Mouse (Mus musculus) MEL (cell line): ENCODE measurements around the gene Fastkd2. TPM values are rescaled to one million over a fixed set of nuclear protein-coding genes. Genes with fewer than 3 reads are reported as not detected.

Experiments used
- DNase-seq: peaks from one replicate; pipeline ENCODE4 v3.0.0; 2011; ENCODE audit warnings: low read depth, low spot score
- H3K27ac ChIP-seq: 2 replicates; pipeline ENCODE4 v1.5.1; 2012; ENCODE audit warnings: low read depth, mild to moderate bottlenecking, control low read depth, low read length, moderate library complexity; ENCODE audit not compliant: control insufficient read depth
- H3K27me3 ChIP-seq, 2 experiments: fragments of 150-350 bp in 1 of 2; sonication (generic) in 1 of 2; 2 replicates each; pipeline ENCODE4 v1.6.1; 2012; ENCODE audit warnings: low read length in 2 of 2, mild to moderate bottlenecking in 2 of 2, improper control_type of control experiment in 1 of 2, moderate library complexity in 1 of 2; ENCODE audit not compliant: insufficient read depth in 2 of 2, control insufficient read depth in 1 of 2
- H3K36me3 ChIP-seq, 2 experiments: 2 replicates each; pipeline ENCODE4 v1.6.1; 2012 to 2014; ENCODE audit warnings: low read length in 2 of 2, improper control_type of control experiment in 1 of 2, inconsistent platforms in 1 of 2, mild to moderate bottlenecking in 1 of 2; ENCODE audit not compliant: insufficient read depth in 2 of 2, control insufficient read depth in 1 of 2
- H3K4me1 ChIP-seq, 2 experiments: fragments of 150-350 bp in 1 of 2; sonication (generic) in 1 of 2; 2 replicates each; pipeline ENCODE4 v1.6.1; 2012; ENCODE audit warnings: low read length in 2 of 2, improper control_type of control experiment in 1 of 2, mild to moderate bottlenecking in 1 of 2; ENCODE audit not compliant: insufficient read depth in 2 of 2, control insufficient read depth in 1 of 2
- H3K4me3 ChIP-seq, 2 experiments: fragments of 150-350 bp in 1 of 2; sonication (generic) in 1 of 2; 2 replicates each; pipeline ENCODE4 v1.5.1; 2012; ENCODE audit warnings: low read depth in 2 of 2, low read length in 2 of 2, mild to moderate bottlenecking in 2 of 2, moderate library complexity in 2 of 2, control low read depth in 1 of 2, improper control_type of control experiment in 1 of 2; ENCODE audit not compliant: control insufficient read depth in 1 of 2, insufficient read depth in 1 of 2
- H3K79me2 ChIP-seq: 2 replicates; pipeline ENCODE4 v1.6.1; 2012; ENCODE audit warnings: mild to moderate bottlenecking, low read length, moderate library complexity; ENCODE audit not compliant: control insufficient read depth, poor library complexity, insufficient read depth
- H3K9ac ChIP-seq: 2 replicates; pipeline ENCODE4 v1.6.1; 2012; ENCODE audit warnings: low read depth, mild to moderate bottlenecking, control low read depth, low read length, moderate library complexity; ENCODE audit not compliant: control insufficient read depth, poor library complexity, severe bottlenecking
- H3K9me3 ChIP-seq: fragments of 150-350 bp; sonication (generic); replicated peaks from 2 replicates; pipeline ENCODE4 v1.6.1; 2012; ENCODE audit warnings: mild to moderate bottlenecking, low read length, improper control_type of control experiment, moderate library complexity; ENCODE audit not compliant: insufficient read depth
- CHD1 ChIP-seq: IDR thresholded peaks from 2 replicates; pipeline ENCODE4 v1.6.1; 2012; ENCODE audit warnings: low read depth, mild to moderate bottlenecking, inconsistent platforms, low read length, improper control_type of control experiment
- CTCF ChIP-seq, 3 experiments: IDR thresholded peaks in 2 of 3; conservative IDR thresholded peaks in 1 of 3; 2 replicates each; pipeline ENCODE4 v1.5.1; 2011 to 2012; ENCODE audit warnings: low read length in 3 of 3, low read depth in 2 of 3, mild to moderate bottlenecking in 2 of 3, improper control_type of control experiment in 1 of 3, inconsistent platforms in 1 of 3, mixed read lengths in 1 of 3, moderate library complexity in 1 of 3; ENCODE audit not compliant: control insufficient read depth in 1 of 3, insufficient read depth in 1 of 3, poor library complexity in 1 of 3, severe bottlenecking in 1 of 3
- EP300 ChIP-seq, 2 experiments: IDR thresholded peaks; 2 replicates each; pipeline ENCODE4 v1.6.1; 2011; ENCODE audit warnings: improper control_type of control experiment in 2 of 2, low read length in 2 of 2, low read depth in 1 of 2, mild to moderate bottlenecking in 1 of 2
- ETS1 ChIP-seq: IDR thresholded peaks from 2 replicates; pipeline ENCODE4 v1.6.1; 2012; ENCODE audit warnings: low read depth, mild to moderate bottlenecking, inconsistent platforms, low read length, improper control_type of control experiment, moderate library complexity
- GABPA ChIP-seq: IDR thresholded peaks from 2 replicates; pipeline ENCODE4 v1.6.1; 2012; ENCODE audit warnings: low read depth, mild to moderate bottlenecking, inconsistent platforms, low read length, improper control_type of control experiment, moderate library complexity
- HCFC1 ChIP-seq: IDR thresholded peaks from 2 replicates; pipeline ENCODE4 v1.6.1; 2012; ENCODE audit warnings: low read depth, mild to moderate bottlenecking, inconsistent platforms, low read length, improper control_type of control experiment, moderate library complexity
- JUND ChIP-seq: IDR thresholded peaks from 2 replicates; pipeline ENCODE4 v1.6.1; 2011; ENCODE audit warnings: low read depth, mild to moderate bottlenecking, improper control_type of control experiment, low read length
- MAFK ChIP-seq: IDR thresholded peaks from 2 replicates; pipeline ENCODE4 v1.6.1; 2011; ENCODE audit warnings: low read depth, mild to moderate bottlenecking, low read length, improper control_type of control experiment, borderline replicate concordance
- MAZ ChIP-seq: IDR thresholded peaks from 2 replicates; pipeline ENCODE4 v1.6.1; 2012; ENCODE audit warnings: low read depth, mild to moderate bottlenecking, inconsistent platforms, low read length, improper control_type of control experiment
- MEF2A ChIP-seq: IDR thresholded peaks from 2 replicates; pipeline ENCODE4 v1.6.1; 2014; ENCODE audit warnings: low read depth, mild to moderate bottlenecking, inconsistent platforms, low read length, improper control_type of control experiment; ENCODE audit not compliant: poor library complexity, insufficient replicate concordance, severe bottlenecking; ENCODE audit errors: extremely low read depth
- MXI1 ChIP-seq: IDR thresholded peaks from 2 replicates; pipeline ENCODE4 v1.6.1; 2011; ENCODE audit warnings: mild to moderate bottlenecking, low read depth, low read length, improper control_type of control experiment
- MYB ChIP-seq: IDR thresholded peaks from 2 replicates; pipeline ENCODE4 v1.6.1; 2011; ENCODE audit warnings: mild to moderate bottlenecking, low read depth, low read length, improper control_type of control experiment
- POLR2AphosphoS2 ChIP-seq: IDR thresholded peaks from 2 replicates; pipeline ENCODE4 v1.6.1; 2011; ENCODE audit warnings: low read length, improper control_type of control experiment
- POLR2AphosphoS5 ChIP-seq: IDR thresholded peaks from 2 replicates; pipeline ENCODE4 v1.6.1; 2012; ENCODE audit warnings: low read depth, borderline replicate concordance, mild to moderate bottlenecking, inconsistent platforms, low read length, moderate library complexity, mixed read lengths
- RCOR1 ChIP-seq: IDR thresholded peaks from 2 replicates; pipeline ENCODE4 v1.6.1; 2012; ENCODE audit warnings: low read depth, mild to moderate bottlenecking, inconsistent platforms, low read length, improper control_type of control experiment
- SIN3A ChIP-seq: IDR thresholded peaks from 2 replicates; pipeline ENCODE4 v1.6.1; 2012; ENCODE audit warnings: low read length, improper control_type of control experiment, inconsistent platforms
- TAL1 ChIP-seq: IDR thresholded peaks from 2 replicates; pipeline ENCODE4 v1.6.1; 2012; ENCODE audit warnings: mild to moderate bottlenecking, inconsistent platforms, low read length, moderate library complexity, mixed read lengths
- TBP ChIP-seq: IDR thresholded peaks from 2 replicates; pipeline ENCODE4 v1.8.0; 2011; ENCODE audit warnings: low read depth, low read length, improper control_type of control experiment
- TCF12 ChIP-seq: IDR thresholded peaks from 2 replicates; pipeline ENCODE4 v1.6.1; 2014; ENCODE audit warnings: low read depth, mild to moderate bottlenecking, inconsistent platforms, low read length, improper control_type of control experiment, moderate library complexity
- UBTF ChIP-seq: IDR thresholded peaks from 2 replicates; pipeline ENCODE4 v1.6.1; 2012; ENCODE audit warnings: low read depth, mild to moderate bottlenecking, inconsistent platforms, low read length, improper control_type of control experiment, moderate library complexity, borderline replicate concordance; ENCODE audit not compliant: insufficient read depth
- ZC3H11A ChIP-seq: IDR thresholded peaks from 2 replicates; pipeline ENCODE4 v1.6.1; 2012; ENCODE audit warnings: low read depth, mild to moderate bottlenecking, inconsistent platforms, low read length, improper control_type of control experiment
- ZKSCAN1 ChIP-seq: IDR thresholded peaks from 2 replicates; pipeline ENCODE4 v1.6.1; 2012; ENCODE audit warnings: low read depth, mild to moderate bottlenecking, inconsistent platforms, low read length, improper control_type of control experiment, moderate library complexity
- ZMIZ1 ChIP-seq: IDR thresholded peaks from 2 replicates; pipeline ENCODE4 v1.6.1; 2012; ENCODE audit warnings: low read depth, mild to moderate bottlenecking, inconsistent platforms, low read length, improper control_type of control experiment, moderate library complexity
- polyA plus RNA-seq, 2 experiments: library from polyadenylated mRNA; stranded (reverse) in 1 of 2; unstranded in 1 of 2; fragments of >175 nt in 1 of 2; fragments of >200 nt in 1 of 2; gene quantifications; 2 replicates each; pipeline versions ENCODE4 v1.2.1 to v1.2.4; 2012; ENCODE audit warnings: low replicate concordance in 2 of 2, low read depth in 1 of 2; ENCODE audit not compliant: insufficient read length in 2 of 2, insufficient read depth in 1 of 2, missing spikeins in 1 of 2
- total RNA-seq: library from RNA; depleted of rRNA; stranded (reverse); fragments of 300-350 nt; gene quantifications from 2 replicates; pipeline ENCODE4 v1.2.3, GENCODE M21; 2012; rRNA removed

Gene Fastkd2
- total RNA-seq (not detected in 2 replicates), polyA plus RNA-seq (not detected)

DNA sequence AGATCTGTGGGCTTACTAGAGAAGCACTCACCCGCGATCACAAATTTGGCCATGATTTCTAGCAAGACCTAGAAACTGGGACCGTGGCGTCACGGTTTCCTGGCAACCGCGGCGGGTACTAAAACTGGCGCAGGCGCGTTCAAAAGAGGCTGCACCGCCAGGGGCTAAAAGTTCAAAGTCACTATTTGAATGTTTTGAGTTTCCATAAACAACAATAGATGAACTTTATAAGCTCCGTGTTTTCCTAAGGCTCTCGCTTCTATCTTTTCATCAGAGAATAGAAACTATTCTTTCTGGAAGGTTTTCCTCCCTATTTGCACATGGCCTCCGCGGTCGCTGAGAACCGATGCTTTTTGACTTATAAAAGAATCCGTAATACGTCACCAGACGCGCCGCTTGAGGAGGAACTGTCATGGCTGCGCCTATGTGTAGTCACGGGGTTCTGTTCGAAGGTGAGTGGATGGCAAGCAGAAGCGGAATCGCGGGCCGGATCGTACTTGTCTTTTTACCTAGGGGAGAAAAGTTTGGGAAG is at the start of gene Fastkd2, which contains the start of gene Mdh1b:
Gene Fastkd2 (plus strand): TSS at position 375 of the 532 bp plus-strand sequence.
Gene Mdh1b (minus strand): TSS at position 79 of the 532 bp plus-strand sequence.
- no peaks in the 10 kb centered on the region for H3K27me3 ChIP-seq
- H3K9ac ChIP-seq = no peak within 1 kb of the TSS
- no peaks in the 10 kb centered on the region for H3K79me2 ChIP-seq
- no peaks in the 10 kb centered on the region for H3K36me3 ChIP-seq
- no peak for DNase-seq
- no peak within 1 kb of the TSS for H3K4me3 ChIP-seq
- TF ChIP-seq CHD1 (no peak), EP300 (IDR thresholded peaks at IDR 0.05; ENCODE audit: low read depth in 1 of 2, low read length in 2 of 2) (no peak), HCFC1 (no peak), MYB (no peak), POLR2AphosphoS2 (no peak), ZMIZ1 (no peak)
- H3K27ac ChIP-seq = no peak within 1 kb of the TSS
- H3K4me1 ChIP-seq = no peaks in the 10 kb centered on the region
- H3K9me3 ChIP-seq = no peaks in the 10 kb centered on the region

DNA sequence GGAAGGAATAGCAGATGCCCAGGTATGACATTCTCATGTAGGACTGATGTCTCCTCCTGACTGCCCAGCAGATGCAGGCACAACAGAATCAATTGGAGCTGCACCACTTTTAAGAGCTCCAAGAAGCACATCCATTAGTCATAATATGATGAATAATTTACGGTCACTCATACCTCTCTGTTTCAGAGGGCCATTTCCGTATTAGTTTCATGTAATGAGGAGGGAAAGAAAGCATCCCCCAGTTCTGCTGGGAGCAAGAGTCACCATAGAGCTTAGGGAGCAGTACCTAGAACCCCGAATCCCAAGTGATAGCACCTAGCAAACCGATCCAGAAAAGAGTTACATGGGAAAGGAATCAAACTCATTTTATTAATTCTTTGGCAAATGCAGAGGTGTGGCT is 43.6 kb upstream of the Fastkd2 start, which contains the start of gene Dytn:
Gene Dytn (minus strand): TSS at position 101 of the 400 bp plus-strand sequence.
- no peaks in the 10 kb centered on the region for H3K36me3 ChIP-seq
- H3K27me3 ChIP-seq = no peaks in the 10 kb centered on the region
- no peak within 1 kb of the TSS for H3K9ac ChIP-seq
- no peaks in the 10 kb centered on the region for H3K4me1 ChIP-seq
- no peaks in the 10 kb centered on the region for H3K79me2 ChIP-seq
- H3K4me3 ChIP-seq = no peak within 1 kb of the TSS
- DNase-seq = no peak
- no peak for TF ChIP-seq JUND
- TF ChIP-seq CTCF (IDR thresholded peaks at IDR 0.05 in 2 of 3, conservative IDR thresholded peaks at IDR 0.05 in 1 of 3; ENCODE audit: control insufficient read depth in 1 of 3, insufficient read depth in 1 of 3, low read depth in 2 of 3, low read length in 3 of 3, poor library complexity in 1 of 3, severe bottlenecking in 1 of 3) = no peak
- TF ChIP-seq ETS1 = no peak
- no peak for TF ChIP-seq GABPA
- TF ChIP-seq MAFK = no peak
- no peak for TF ChIP-seq RCOR1
- no peak for TF ChIP-seq ZC3H11A
- H3K9me3 ChIP-seq = no peaks in the 10 kb centered on the region
- no peak within 1 kb of the TSS for H3K27ac ChIP-seq

DNA sequence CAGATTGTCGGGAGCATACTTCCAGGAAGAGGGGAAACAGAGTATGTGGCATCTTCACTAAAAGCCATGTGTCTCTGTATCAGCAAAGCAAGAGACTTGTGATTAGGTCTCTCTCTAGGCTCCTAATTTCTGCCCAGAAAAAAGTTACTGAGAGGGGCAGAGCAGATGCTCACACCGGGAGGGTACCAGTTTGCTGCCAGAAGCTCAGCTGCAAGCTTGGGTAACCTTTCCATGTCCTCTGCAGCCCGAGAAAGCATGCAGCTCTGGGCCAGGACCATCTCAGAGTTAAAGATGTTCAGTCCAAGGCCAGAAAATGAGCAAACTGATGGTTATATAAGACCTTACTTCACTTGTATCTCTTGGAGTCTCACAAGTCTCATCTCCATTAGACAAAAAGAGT is 33.6 kb upstream of the Fastkd2 start:
- Histone ChIP-seq H3K36me3 (no peaks in the 10 kb centered on the region), H3K4me3 (no peak overlapping the region), H3K4me1 (no peaks in the 10 kb centered on the region), H3K27ac (no peak overlapping the region), H3K9ac (no peak overlapping the region), H3K9me3 (no peaks in the 10 kb centered on the region), H3K27me3 (no peaks in the 10 kb centered on the region), H3K79me2 (no peaks in the 10 kb centered on the region)
- DNase-seq = no peak
- TF ChIP-seq TCF12 (no peak), POLR2AphosphoS5 (no peak), TBP (no peak), TAL1 (no peak), SIN3A (no peak), GABPA (no peak), UBTF (no peak), ZKSCAN1 (no peak), ZC3H11A (no peak), MAZ (no peak), ETS1 (no peak), MXI1 (no peak), CTCF (IDR thresholded peaks at IDR 0.05 in 2 of 3, conservative IDR thresholded peaks at IDR 0.05 in 1 of 3; ENCODE audit: control insufficient read depth in 1 of 3, insufficient read depth in 1 of 3, low read depth in 2 of 3, low read length in 3 of 3, poor library complexity in 1 of 3, severe bottlenecking in 1 of 3) (no peak), EP300 (IDR thresholded peaks at IDR 0.05; ENCODE audit: low read depth in 1 of 2, low read length in 2 of 2) (no peak), MEF2A (no peak)
